Mouse (Mus musculus) retina, embryonic 14.5 days (tissue): ENCODE data around the gene Caly.

ENCODE experiments used
- DNase-seq: peaks from one replicate; pipeline ENCODE4 v3.0.0-alpha.2; 2015; ENCODE audit warnings: low spot score

Gene Caly

GRCm38 (mm10) chr7:140081408-140082241 is 723 bp downstream of the Caly start:
- DNase-seq: peak; percentile 10

GRCm38 (mm10) chr7:140080503-140081156 is 1.7 kb downstream of the Caly start:
- DNase-seq: peak; percentile 85

- peak; percentile 87 for DNase-seq
Observed at GRCm38 (mm10) chr7:140078711-140079110, 3.6 kb downstream of the Caly start.

GRCm38 (mm10) chr7:140077698-140078097 is 4.7 kb downstream of the Caly start:
- DNase-seq: no peak

- no peak for DNase-seq
Observed at GRCm38 (mm10) chr7:140070042-140070711, 12.2 kb downstream of the Caly start.

GRCm38 (mm10) chr7:140067397-140067796 is 15.0 kb downstream of the Caly start:
- DNase-seq: no peak

- DNase-seq: peak; percentile 89
Observed at GRCm38 (mm10) chr7:140063092-140063491, 19.3 kb downstream of the Caly start.

- peak; percentile 62 for DNase-seq
Observed at GRCm38 (mm10) chr7:140062307-140062706, 20.0 kb downstream of the Caly start.

- DNase-seq: no peak
Observed at GRCm38 (mm10) chr7:140061832-140062130, 20.6 kb downstream of the Caly start.

- DNase-seq: peak; percentile 73
Observed at GRCm38 (mm10) chr7:140060936-140061831, 21.2 kb downstream of the Caly start.

GRCm38 (mm10) chr7:140059601-140060000 is 22.7 kb downstream of the Caly start:
- DNase-seq: no peak

GRCm38 (mm10) chr7:140058528-140058927 is 23.8 kb downstream of the Caly start:
- DNase-seq: no peak

- DNase-seq: peak; percentile 88
Observed at GRCm38 (mm10) chr7:140057413-140058407, 24.6 kb downstream of the Caly start.

GRCm38 (mm10) chr7:140054124-140054523 is 28.2 kb downstream of the Caly start:
- no peak for DNase-seq

- peak; percentile 50 for DNase-seq
Observed at GRCm38 (mm10) chr7:140049115-140049689, 33.1 kb downstream of the Caly start.

GRCm38 (mm10) chr7:140048361-140049114 is 33.8 kb downstream of the Caly start, which contains the start of gene Msx3:
Gene Msx3, minus strand, starts transcription at chr7:140049089.
- DNase-seq: peak; percentile 21

- peak; percentile 31 for DNase-seq
Observed at GRCm38 (mm10) chr7:140047811-140048311, 34.5 kb downstream of the Caly start.

GRCm38 (mm10) chr7:140045546-140045945 is 36.8 kb downstream of the Caly start:
- no peak for DNase-seq

- DNase-seq: no peak
Observed at GRCm38 (mm10) chr7:140042728-140043127, 39.6 kb downstream of the Caly start.
